Mouse (Mus musculus): ENCODE results near the gene Mapk8.

DNA sequence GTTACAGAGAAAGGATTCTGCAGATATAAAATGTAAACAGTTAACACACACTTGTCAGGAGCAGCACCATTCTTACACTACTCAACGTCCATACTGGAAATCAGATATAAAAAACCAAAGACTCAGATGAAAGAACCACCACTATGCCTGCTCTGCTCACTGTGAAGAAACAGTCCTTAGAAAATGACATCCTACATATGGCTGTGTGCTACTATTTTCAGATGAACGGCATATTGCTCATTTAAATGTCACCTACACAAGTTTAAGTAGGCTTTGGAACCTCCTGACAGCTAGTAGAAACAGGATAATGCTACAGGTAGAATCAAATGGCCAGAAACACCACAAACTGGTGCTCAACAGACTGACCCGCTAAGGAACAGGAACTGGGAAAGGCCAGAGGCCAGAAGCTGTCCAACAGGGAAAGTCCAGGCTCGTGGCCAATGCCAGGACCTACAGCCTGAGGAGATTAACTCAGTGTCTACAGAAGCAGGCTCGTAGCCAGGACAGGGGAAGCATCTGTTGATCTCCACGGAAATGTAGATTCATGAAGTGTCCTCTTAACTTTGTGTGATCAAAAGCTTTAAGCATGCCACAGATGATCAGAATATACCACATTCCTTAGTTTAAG lies 66.0 kb downstream of the Mapk8 start:
- TF ChIP-seq POLR2A (IDR thresholded peaks at IDR 0.05; ENCODE audit: insufficient read depth, low read depth, low read length) (no peak), EP300 (IDR thresholded peaks at IDR 0.05; ENCODE audit: insufficient read depth, low read depth, low read length) (no peak)
